Mouse (Mus musculus) limb, embryonic 14.5 days (tissue): ENCODE measurements around the gene Srgap1. TPM values are rescaled to one million over a fixed set of nuclear protein-coding genes. Genes with fewer than 3 reads are reported as not detected.

Experiments used
- ATAC-seq: fragments of 200-750 bp; cut with Nextera tagmentation; 2 replicates; pipeline ENCODE4 v1.8.0; 2017; ENCODE audit warnings: low read depth, moderate number of reproducible peaks, moderate TSS enrichment; ENCODE audit not compliant: low FRiP score
- DNase-seq: peaks from one replicate; pipeline ENCODE4 v3.0.0-alpha.2; 2015; ENCODE audit warnings: low spot score
- H3K27ac ChIP-seq: fragments of 300-500 bp; sonication (generic); replicated peaks from 2 replicates; pipeline ENCODE4 v1.5.1; 2014; ENCODE audit warnings: low read depth, mild to moderate bottlenecking, low read length, moderate library complexity, mixed read lengths
- H3K27me3 ChIP-seq: fragments of 300-500 bp; sonication (generic); 2 replicates; pipeline ENCODE4 v1.6.1; 2014; ENCODE audit warnings: low read length, mixed read lengths; ENCODE audit not compliant: control insufficient read depth, insufficient read depth
- H3K36me3 ChIP-seq: fragments of 300-500 bp; sonication (generic); 2 replicates; pipeline ENCODE4 v1.6.1; 2014; ENCODE audit warnings: mild to moderate bottlenecking, low read length, moderate library complexity, mixed read lengths; ENCODE audit not compliant: control insufficient read depth, insufficient read depth
- H3K4me1 ChIP-seq: fragments of 300-500 bp; sonication (generic); 2 replicates; pipeline ENCODE4 v1.6.1; 2014; ENCODE audit warnings: antibody characterized with exemption, low read length, mixed read lengths; ENCODE audit not compliant: control insufficient read depth, insufficient read depth
- H3K4me2 ChIP-seq: fragments of 300-500 bp; sonication (generic); replicated peaks from 2 replicates; pipeline ENCODE4 v1.6.1; 2014; ENCODE audit warnings: low read depth, mild to moderate bottlenecking, low read length, moderate library complexity; ENCODE audit not compliant: severe bottlenecking
- H3K4me3 ChIP-seq: fragments of 300-500 bp; sonication (generic); replicated peaks from 2 replicates; pipeline ENCODE4 v1.5.1; 2014; ENCODE audit warnings: low read length
- H3K9ac ChIP-seq: fragments of 300-500 bp; sonication (generic); 2 replicates; pipeline ENCODE4 v1.6.1; 2014; ENCODE audit warnings: mild to moderate bottlenecking, low read depth, low read length, moderate library complexity; ENCODE audit not compliant: severe bottlenecking
- H3K9me3 ChIP-seq: fragments of 300-500 bp; sonication (generic); 2 replicates; pipeline ENCODE4 v1.6.1; 2016; ENCODE audit warnings: low read length; ENCODE audit not compliant: control insufficient read depth
- POLR2A ChIP-seq: fragments of 200-500 bp; IDR thresholded peaks from 2 replicates; pipeline ENCODE4 v1.8.0; 2012; ENCODE audit warnings: inconsistent platforms, mild to moderate bottlenecking, moderate library complexity, borderline replicate concordance; ENCODE audit not compliant: insufficient read depth, insufficient read length; ENCODE audit errors: extremely low read depth
- WGBS: fragments of 180-500 bp; shearing (Covaris S2); extraction: QIAGEN DNeasy Blood & Tissue Kit; methylation state at CpG from one replicate; pipeline ENCODE4 v1.1.7; 2014; 5-methylcytosine and 5-hydroxymethylcytosine counted together
- polyA plus RNA-seq, 2 experiments: library from polyadenylated mRNA; depleted of rRNA in 1 of 2; stranded (reverse) in 1 of 2; unstranded in 1 of 2; fragments of >200 nt; fragmentation: Nextera tagmentation in 1 of 2; extraction: Ambion mirVana in 1 of 2; gene quantifications; 2 replicates each; pipeline versions ENCODE4 v1.2.1 to v1.2.3; 2012 to 2014

Gene Srgap1
- polyA plus RNA-seq, 2 experiments: 9.6 to 18.2 TPM

GRCm38 (mm10) chr10:121865503-121866239, 181.4 kb downstream of the Srgap1 start:
- no peak overlapping the region for H3K27ac ChIP-seq
- no peak for TF ChIP-seq POLR2A
- H3K9ac ChIP-seq: no peak overlapping the region
- H3K9me3 ChIP-seq: no peaks in the 10 kb centered on the region
- H3K4me2 ChIP-seq: peak overlapping the region; percentile 31
- H3K4me3 ChIP-seq: no peak overlapping the region
- peaks cover 12% of the 10 kb centered on the region for H3K36me3 ChIP-seq
- peaks cover 19% of the 10 kb centered on the region for H3K4me1 ChIP-seq
- DNase-seq (peak; percentile 45), ATAC-seq (peak; percentile 47; the same call in 1 of the 2 replicates)
- WGBS: 35% methylated on average over 18 of the region's 18 CpGs
- no peaks in the 10 kb centered on the region for H3K27me3 ChIP-seq

GRCm38 (mm10) chr10:121860924-121861323, 186.2 kb downstream of the Srgap1 start:
- Histone ChIP-seq H3K36me3 (0 out of 2 replicates have a peak, but pooled peaks cover 2% of the 10 kb centered on the region), H3K9me3 (no peaks in the 10 kb centered on the region), H3K27me3 (no peaks in the 10 kb centered on the region), H3K4me3 (no peak overlapping the region), H3K9ac (no peak overlapping the region), H3K4me2 (no peak overlapping the region), H3K27ac (0 out of 2 replicates have a peak overlapping the region, but pooled peaks have one; percentile 20), H3K4me1 (peaks cover 27% of the 10 kb centered on the region)
- 30% methylated on average over 2 of the region's 2 CpGs for WGBS
- ATAC-seq: no peak
- DNase-seq: no peak
- no peak for TF ChIP-seq POLR2A

GRCm38 (mm10) chr10:121859803-121860571, 187.1 kb downstream of the Srgap1 start:
- Histone ChIP-seq H3K4me3 (no peak overlapping the region), H3K27ac (0 out of 2 replicates have a peak overlapping the region, but pooled peaks have one; percentile 33)
- ATAC-seq: no peak

GRCm38 (mm10) chr10:121858911-121859310, 188.2 kb downstream of the Srgap1 start:
- H3K27ac ChIP-seq: no peak overlapping the region
- WGBS: 67% methylated on average over 2 of the region's 2 CpGs
- DNase-seq: no peak

More at GRCm38 (mm10) chr10:121859803-121860571, 187.1 kb downstream of the Srgap1 start:
- no peak overlapping the region for H3K9ac ChIP-seq
- 56% methylated on average over 10 of the region's 10 CpGs for WGBS
- no peak for DNase-seq
- peaks cover 6% of the 10 kb centered on the region; the same call in 1 of the 2 replicates for H3K36me3 ChIP-seq
- H3K4me2 ChIP-seq: no peak overlapping the region
- no peaks in the 10 kb centered on the region for H3K9me3 ChIP-seq
- no peak for TF ChIP-seq POLR2A
- peaks cover 23% of the 10 kb centered on the region for H3K4me1 ChIP-seq
- no peaks in the 10 kb centered on the region for H3K27me3 ChIP-seq

GRCm38 (mm10) chr10:121858086-121858485, 189.0 kb downstream of the Srgap1 start:
- 77% methylated on average over 1 of the region's 1 CpGs for WGBS
- H3K4me2 ChIP-seq: no peak overlapping the region
- ATAC-seq (no peak), DNase-seq (no peak)
- H3K4me3 ChIP-seq: no peak overlapping the region
- TF ChIP-seq POLR2A: no peak
- no peak overlapping the region for H3K9ac ChIP-seq
- no peak overlapping the region for H3K27ac ChIP-seq
- H3K4me1 ChIP-seq: peaks cover 23% of the 10 kb centered on the region
- H3K36me3 ChIP-seq: peaks cover 6% of the 10 kb centered on the region; the same call in 1 of the 2 replicates
- H3K27me3 ChIP-seq: no peaks in the 10 kb centered on the region
- H3K9me3 ChIP-seq: no peaks in the 10 kb centered on the region

More at GRCm38 (mm10) chr10:121858911-121859310, 188.2 kb downstream of the Srgap1 start:
- Histone ChIP-seq H3K36me3 (peaks cover 6% of the 10 kb centered on the region; the same call in 1 of the 2 replicates), H3K4me3 (no peak overlapping the region), H3K9ac (no peak overlapping the region), H3K4me2 (no peak overlapping the region), H3K9me3 (no peaks in the 10 kb centered on the region), H3K4me1 (peaks cover 23% of the 10 kb centered on the region), H3K27me3 (no peaks in the 10 kb centered on the region)
- no peak for ATAC-seq
- no peak for TF ChIP-seq POLR2A
